Mouse (Mus musculus) ES-E14 (cell line): ENCODE data around the gene Tchh.

Experiments
- CHD2 ChIP-seq: IDR thresholded peaks from 2 replicates; pipeline ENCODE4 v1.6.1; 2014; ENCODE audit warnings: mild to moderate bottlenecking, low read depth, low read length, inconsistent platforms
- HCFC1 ChIP-seq: IDR thresholded peaks from 2 replicates; pipeline ENCODE4 v1.6.1; 2012; ENCODE audit warnings: low read length, inconsistent platforms, borderline replicate concordance; ENCODE audit not compliant: insufficient read depth
- MAFK ChIP-seq: IDR thresholded peaks from 2 replicates; pipeline ENCODE4 v1.6.1; 2014; ENCODE audit warnings: mild to moderate bottlenecking, low read depth, low read length, inconsistent platforms; ENCODE audit not compliant: insufficient read depth

GRCm38 (mm10) chr3:93493992-93494391, 51.9 kb downstream of the Tchh start:
- no peak for TF ChIP-seq MAFK
- TF ChIP-seq HCFC1 = no peak
- no peak for TF ChIP-seq CHD2
